Mouse (Mus musculus) heart, postnatal 0 days (tissue): ENCODE measurements around the gene Nat8f1.

ENCODE experiments used
- CTCF ChIP-seq: IDR thresholded peaks from 2 replicates; pipeline ENCODE4 v1.5.1; 2016; ENCODE audit warnings: antibody characterized with exemption, control low read depth, low read depth
- EP300 ChIP-seq: IDR thresholded peaks from 2 replicates; pipeline ENCODE4 v1.6.1; 2016; ENCODE audit warnings: antibody characterized with exemption, low read depth

DNA sequence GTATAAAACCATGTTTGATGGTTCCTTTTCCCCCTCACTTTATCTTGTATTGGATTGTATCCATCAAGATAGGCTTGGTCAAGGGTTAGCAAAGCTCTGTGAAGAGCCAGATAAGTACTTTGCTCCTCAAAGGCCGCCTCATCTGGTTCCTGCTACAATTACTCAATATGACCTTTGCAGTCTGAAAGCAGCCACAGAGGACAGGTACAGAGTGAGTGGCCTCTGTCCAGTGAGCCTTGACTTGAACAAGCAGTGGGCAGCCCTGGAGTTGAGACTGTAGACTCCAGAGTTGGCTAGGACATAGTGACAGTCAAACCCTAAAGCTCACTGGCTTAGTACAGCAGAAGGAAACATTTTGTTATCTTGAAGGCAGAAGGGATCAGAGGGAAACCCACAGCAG is 13.8 kb upstream of the Nat8f1 start:
- TF ChIP-seq CTCF (no peak), EP300 (no peak)
